Mouse (Mus musculus): ENCODE measurements around the gene Ptpra. TPM values are rescaled to one million over a fixed set of nuclear protein-coding genes. Genes with fewer than 3 reads are reported as not detected.

Ptpra gene
- polyA plus RNA-seq, 1 experiment from 2014 or later = 102 TPM

DNA sequence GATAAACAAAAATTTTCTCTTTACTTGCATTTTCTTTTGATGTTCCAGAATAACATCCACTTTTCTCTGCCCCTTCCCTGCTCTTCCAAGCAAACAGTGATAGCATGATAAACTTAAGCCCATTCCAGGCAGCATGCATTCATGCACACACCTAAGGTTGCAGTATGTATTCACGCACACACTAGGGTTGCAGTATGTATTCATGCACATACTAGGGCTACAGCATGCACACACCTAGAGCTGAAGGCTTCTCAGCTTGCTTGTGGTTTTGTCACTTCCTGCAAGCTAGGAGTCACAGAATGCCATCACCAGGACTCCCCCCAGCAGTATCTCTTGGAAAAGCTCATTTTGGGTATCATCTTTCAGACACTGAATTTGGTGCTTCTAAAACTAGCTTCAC is 13.3 kb upstream of the Ptpra start:
- no peak for ATAC-seq (ENCODE audit: low FRiP score)
- Histone ChIP-seq H3K9ac (ENCODE audit: low read depth, low read length) (no peak overlapping the region), H3K4me1 (replicated peaks; ENCODE audit: control insufficient read depth, insufficient read depth, low read length) (no peaks in the 10 kb centered on the region), H3K4me2 (replicated peaks; ENCODE audit: low read depth, low read length) (no peak overlapping the region), H3K4me3 (ENCODE audit: low read depth, low read length) (no peak overlapping the region), H3K27ac (ENCODE audit: low read depth, low read length) (no peak overlapping the region), H3K36me3 (ENCODE audit: control insufficient read depth, insufficient read depth, low read length) (peaks cover 9% of the 10 kb centered on the region; the same call in 1 of the 2 replicates), H3K9me3 (ENCODE audit: control insufficient read depth, low read length) (no peaks in the 10 kb centered on the region), H3K27me3 (ENCODE audit: control insufficient read depth, insufficient read depth, low read length) (no peaks in the 10 kb centered on the region)
- WGBS = 100% methylated on average over 1 of the region's 1 CpGs
- no peak for DNase-seq (ENCODE audit: low spot score)

GRCm38 (mm10) chr2:130438861-130439260 is 11.2 kb upstream of the Ptpra start:
- H3K36me3 ChIP-seq (ENCODE audit: control insufficient read depth, insufficient read depth, low read length) = peaks cover 17% of the 10 kb centered on the region
- H3K9me3 ChIP-seq (ENCODE audit: control insufficient read depth, low read length) = no peaks in the 10 kb centered on the region
- ATAC-seq (ENCODE audit: low FRiP score) (no peak), DNase-seq (ENCODE audit: low spot score) (no peak)
- no peak overlapping the region for H3K4me3 ChIP-seq (ENCODE audit: low read depth, low read length)
- H3K4me2 ChIP-seq (replicated peaks; ENCODE audit: low read depth, low read length) = no peak overlapping the region
- H3K9ac ChIP-seq (ENCODE audit: low read depth, low read length) = no peak overlapping the region
- WGBS = 96% methylated on average over 3 of the region's 3 CpGs
- H3K4me1 ChIP-seq (replicated peaks; ENCODE audit: control insufficient read depth, insufficient read depth, low read length) = no peaks in the 10 kb centered on the region
- no peaks in the 10 kb centered on the region for H3K27me3 ChIP-seq (ENCODE audit: control insufficient read depth, insufficient read depth, low read length)
- H3K27ac ChIP-seq (ENCODE audit: low read depth, low read length) = no peak overlapping the region

- 95% methylated on average over 4 of the region's 4 CpGs for WGBS
- Histone ChIP-seq H3K36me3 (ENCODE audit: control insufficient read depth, insufficient read depth, low read length) (peaks cover 18% of the 10 kb centered on the region), H3K9ac (ENCODE audit: low read depth, low read length) (no peak overlapping the region), H3K4me2 (replicated peaks; ENCODE audit: low read depth, low read length) (no peak overlapping the region), H3K27me3 (ENCODE audit: control insufficient read depth, insufficient read depth, low read length) (no peaks in the 10 kb centered on the region), H3K4me3 (ENCODE audit: low read depth, low read length) (no peak overlapping the region), H3K9me3 (ENCODE audit: control insufficient read depth, low read length) (no peaks in the 10 kb centered on the region), H3K27ac (ENCODE audit: low read depth, low read length) (no peak overlapping the region), H3K4me1 (replicated peaks; ENCODE audit: control insufficient read depth, insufficient read depth, low read length) (no peaks in the 10 kb centered on the region)
- no peak for ATAC-seq (ENCODE audit: low FRiP score)
- no peak for DNase-seq (ENCODE audit: low spot score)
Measured at GRCm38 (mm10) chr2:130439840-130440480, 10.1 kb upstream of the Ptpra start.

DNA sequence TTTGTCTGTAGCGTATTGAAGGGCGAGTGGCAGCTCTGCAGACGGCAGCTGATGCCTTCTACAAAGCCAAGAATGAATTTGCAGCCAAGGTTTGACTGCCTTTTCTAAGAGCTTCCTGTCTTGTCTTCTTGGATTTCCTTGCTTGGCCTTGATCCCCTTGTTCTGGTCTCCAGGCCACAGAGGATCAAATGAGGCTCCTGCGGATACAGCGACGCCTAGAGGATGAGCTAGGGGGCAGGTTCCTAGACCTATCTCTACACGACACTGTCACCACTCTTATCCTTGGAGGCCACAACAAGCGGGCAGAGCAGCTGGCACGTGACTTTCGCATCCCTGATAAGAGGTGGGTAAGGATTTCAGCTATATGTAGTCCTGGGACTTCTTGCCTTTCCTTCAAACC is 7.9 kb upstream of the Ptpra start:
- H3K36me3 ChIP-seq (ENCODE audit: control insufficient read depth, insufficient read depth, low read length) = peaks cover 18% of the 10 kb centered on the region

GRCm38 (mm10) chr2:130448449-130448848 is 1.6 kb upstream of the Ptpra start:
- DNase-seq (ENCODE audit: low spot score) (no peak), ATAC-seq (ENCODE audit: low FRiP score) (no peak)
- H3K9ac ChIP-seq (ENCODE audit: low read depth, low read length) = no peak overlapping the region

More for the DNA sequence above, 7.9 kb upstream of the Ptpra start:
- Histone ChIP-seq H3K4me1 (replicated peaks; ENCODE audit: control insufficient read depth, insufficient read depth, low read length) (no peaks in the 10 kb centered on the region), H3K9ac (ENCODE audit: low read depth, low read length) (no peak overlapping the region), H3K27me3 (ENCODE audit: control insufficient read depth, insufficient read depth, low read length) (no peaks in the 10 kb centered on the region), H3K4me3 (ENCODE audit: low read depth, low read length) (no peak overlapping the region), H3K9me3 (ENCODE audit: control insufficient read depth, low read length) (no peaks in the 10 kb centered on the region), H3K4me2 (replicated peaks; ENCODE audit: low read depth, low read length) (no peak overlapping the region), H3K27ac (ENCODE audit: low read depth, low read length) (no peak overlapping the region)
- no peak for ATAC-seq (ENCODE audit: low FRiP score)
- WGBS = 91% methylated on average over 10 of the region's 10 CpGs
- DNase-seq (ENCODE audit: low spot score) = no peak

DNA sequence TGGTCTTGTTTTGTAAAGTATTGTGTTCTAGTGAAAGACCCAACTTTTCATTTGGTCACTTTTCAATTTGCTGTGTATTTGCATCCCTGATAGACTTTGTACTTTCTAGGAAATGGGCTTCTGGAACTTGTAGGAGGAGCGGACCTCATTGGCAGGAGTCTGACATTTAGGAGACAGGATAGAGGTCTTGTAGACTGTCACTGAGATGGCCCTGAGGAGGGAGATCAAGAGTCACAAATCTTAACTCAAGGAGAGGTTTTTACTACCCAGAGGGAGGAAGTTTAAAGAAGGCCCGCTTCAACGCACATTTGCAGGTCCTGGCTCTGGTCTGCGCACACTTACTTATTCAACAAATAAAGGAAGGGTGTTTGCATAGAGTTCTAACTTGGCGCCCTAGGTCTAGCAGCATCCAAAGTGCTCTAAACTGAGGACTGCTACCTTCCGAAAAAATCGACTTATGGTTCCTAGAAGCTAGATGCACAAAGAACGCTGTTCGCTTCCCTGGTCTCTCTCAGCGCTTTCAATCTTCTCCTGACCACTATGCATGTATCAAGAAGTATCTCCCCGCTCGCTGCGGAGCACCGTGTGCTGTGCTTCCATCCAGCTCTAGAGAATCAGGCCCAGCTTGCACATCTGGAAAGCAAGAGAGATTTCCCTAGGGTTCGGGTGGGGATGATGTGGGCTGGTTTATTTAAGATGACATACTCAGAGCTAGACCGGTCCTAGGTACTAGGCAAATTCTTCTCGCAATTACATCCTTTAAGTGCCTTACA is 871 bp upstream of the Ptpra start:
- H3K9ac ChIP-seq (ENCODE audit: low read depth, low read length) = peak overlapping the region; percentile 88
- no peaks in the 10 kb centered on the region for H3K36me3 ChIP-seq (ENCODE audit: control insufficient read depth, insufficient read depth, low read length)
- no peak overlapping the region for H3K27ac ChIP-seq (ENCODE audit: low read depth, low read length)
- WGBS = 10% methylated on average over 17 of the region's 17 CpGs
- H3K4me2 ChIP-seq (replicated peaks; ENCODE audit: low read depth, low read length) = peak overlapping the region; percentile 82
- H3K9me3 ChIP-seq (ENCODE audit: control insufficient read depth, low read length) = no peaks in the 10 kb centered on the region
- ATAC-seq (ENCODE audit: low FRiP score) (no peak; the same call in 1 of the 2 replicates), DNase-seq (ENCODE audit: low spot score) (peak; percentile 43)
- H3K27me3 ChIP-seq (ENCODE audit: control insufficient read depth, insufficient read depth, low read length) = peaks cover 2% of the 10 kb centered on the region; the same call in 1 of the 2 replicates
- 0 out of 2 replicates have a peak, but pooled peaks cover 2% of the 10 kb centered on the region for H3K4me1 ChIP-seq (replicated peaks; ENCODE audit: control insufficient read depth, insufficient read depth, low read length)
- peak overlapping the region; percentile 91 for H3K4me3 ChIP-seq (ENCODE audit: low read depth, low read length)

More at GRCm38 (mm10) chr2:130448449-130448848, 1.6 kb upstream of the Ptpra start:
- 0 out of 2 replicates have a peak, but pooled peaks cover 2% of the 10 kb centered on the region for H3K4me1 ChIP-seq (replicated peaks; ENCODE audit: control insufficient read depth, insufficient read depth, low read length)
- no peaks in the 10 kb centered on the region for H3K9me3 ChIP-seq (ENCODE audit: control insufficient read depth, low read length)
- no peak overlapping the region for H3K4me3 ChIP-seq (ENCODE audit: low read depth, low read length)
- no peak overlapping the region for H3K4me2 ChIP-seq (replicated peaks; ENCODE audit: low read depth, low read length)
- H3K27me3 ChIP-seq (ENCODE audit: control insufficient read depth, insufficient read depth, low read length) = peaks cover 2% of the 10 kb centered on the region; the same call in 1 of the 2 replicates
- H3K27ac ChIP-seq (ENCODE audit: low read depth, low read length) = no peak overlapping the region
- H3K36me3 ChIP-seq (ENCODE audit: control insufficient read depth, insufficient read depth, low read length) = peaks cover 5% of the 10 kb centered on the region; the same call in 1 of the 2 replicates

- H3K4me2 ChIP-seq (replicated peaks; ENCODE audit: low read depth, low read length) = peak overlapping the region; percentile 82
- H3K27ac ChIP-seq (ENCODE audit: low read depth, low read length) = peak overlapping the region; percentile 77
- H3K4me1 ChIP-seq (replicated peaks; ENCODE audit: control insufficient read depth, insufficient read depth, low read length) = 0 out of 2 replicates have a peak, but pooled peaks cover 2% of the 10 kb centered on the region
- DNase-seq (ENCODE audit: low spot score) (no peak), ATAC-seq (ENCODE audit: low FRiP score) (peak; percentile 84)
- H3K36me3 ChIP-seq (ENCODE audit: control insufficient read depth, insufficient read depth, low read length) = no peaks in the 10 kb centered on the region
- H3K9ac ChIP-seq (ENCODE audit: low read depth, low read length) = peak overlapping the region; percentile 88
- peaks cover 2% of the 10 kb centered on the region; the same call in 1 of the 2 replicates for H3K27me3 ChIP-seq (ENCODE audit: control insufficient read depth, insufficient read depth, low read length)
- H3K9me3 ChIP-seq (ENCODE audit: control insufficient read depth, low read length) = no peaks in the 10 kb centered on the region
- under 1% methylated on average over 38 of the region's 47 CpGs for whole genome bisulfite sequencing
- peak overlapping the region; percentile 91 for H3K4me3 ChIP-seq (ENCODE audit: low read depth, low read length)
Measured at GRCm38 (mm10) chr2:130450434-130450796, 337 bp downstream of the Ptpra start.

- 74% methylated on average over 14 of the region's 14 CpGs for WGBS
- ATAC-seq (ENCODE audit: low FRiP score) (no peak), DNase-seq (ENCODE audit: low spot score) (no peak)
- no peak overlapping the region for H3K27ac ChIP-seq (ENCODE audit: low read depth, low read length)
- peak overlapping the region; percentile 88 for H3K9ac ChIP-seq (ENCODE audit: low read depth, low read length)
- H3K9me3 ChIP-seq (ENCODE audit: control insufficient read depth, low read length) = no peaks in the 10 kb centered on the region
- peak overlapping the region; percentile 91 for H3K4me3 ChIP-seq (ENCODE audit: low read depth, low read length)
- H3K36me3 ChIP-seq (ENCODE audit: control insufficient read depth, insufficient read depth, low read length) = no peaks in the 10 kb centered on the region
- peaks cover 2% of the 10 kb centered on the region; the same call in 1 of the 2 replicates for H3K27me3 ChIP-seq (ENCODE audit: control insufficient read depth, insufficient read depth, low read length)
- H3K4me2 ChIP-seq (replicated peaks; ENCODE audit: low read depth, low read length) = peak overlapping the region; percentile 82
- 0 out of 2 replicates have a peak, but pooled peaks cover 2% of the 10 kb centered on the region for H3K4me1 ChIP-seq (replicated peaks; ENCODE audit: control insufficient read depth, insufficient read depth, low read length)
Measured at GRCm38 (mm10) chr2:130451086-130451726, 1.1 kb downstream of the Ptpra start.

Measured in hindbrain, embryonic 11.5 days (tissue).